Mouse (Mus musculus) megakaryocyte-erythroid progenitor cell, adult 5-6 weeks (primary cell): ENCODE data around the gene Parp14. TPM values are rescaled to one million over a fixed set of nuclear protein-coding genes. Genes with fewer than 3 reads are reported as not detected.
A peak's percentile ranks its signal among the peaks of the same experiment; 100 is the strongest.

Experiments
- ATAC-seq: replicated peaks from 2 replicates; pipeline ENCODE4 v1.8.0; 2016; ENCODE audit warnings: mild to moderate bottlenecking, inconsistent platforms; ENCODE audit not compliant: severe bottlenecking, poor library complexity, low FRiP score, low TSS enrichment
- total RNA-seq, 2 experiments: library from RNA; stranded (forward) in 1 of 2; stranded (reverse) in 1 of 2; fragments of 200-1000, 215-1000 nt in 1 of 2; fragments of >200 nt in 1 of 2; fragmentation: Nextera tagmentation in 1 of 2; gene quantifications; 2 replicates each; pipeline ENCODE4 v1.2.3; 2014 to 2017

The Parp14 gene
- total RNA-seq, 2 experiments from 2014 or later, result 8.3 to 8.4 TPM

GRCm38 (mm10) chr16:35872410-35873006, 1.2 kb upstream of the Parp14 start:
- ATAC-seq, result no peak

- peak; percentile 23 for ATAC-seq
Measured at GRCm38 (mm10) chr16:35871898-35872297, 554 bp upstream of the Parp14 start.

- peak; percentile 8 for ATAC-seq
Measured at GRCm38 (mm10) chr16:35870581-35871047, 730 bp downstream of the Parp14 start.

- ATAC-seq, result no peak
Measured at GRCm38 (mm10) chr16:35869656-35870055, 1.7 kb downstream of the Parp14 start.

DNA sequence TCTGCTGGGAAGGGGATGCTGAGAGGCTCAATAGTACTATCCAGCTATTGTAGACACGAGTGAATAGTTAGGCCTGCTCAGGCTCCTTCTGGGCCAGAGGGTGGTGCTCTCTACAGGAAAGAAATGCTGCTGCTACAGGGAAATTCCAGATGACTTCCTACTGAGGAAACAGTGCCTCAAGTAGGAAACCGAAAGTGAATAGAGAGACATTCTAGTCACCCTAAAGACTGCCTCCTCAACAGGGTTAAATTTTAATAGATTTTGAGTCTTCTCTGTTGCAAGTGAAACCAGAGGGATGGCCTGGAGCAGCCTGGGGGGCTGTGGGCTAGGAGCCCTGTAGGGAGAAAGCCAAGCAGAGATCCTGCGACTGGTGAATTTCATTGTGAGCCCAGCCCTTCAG, 2.2 kb downstream of the Parp14 start:
- ATAC-seq, result no peak

GRCm38 (mm10) chr16:35867726-35868125, 3.6 kb downstream of the Parp14 start:
- ATAC-seq, result no peak

GRCm38 (mm10) chr16:35862057-35862456, 9.3 kb downstream of the Parp14 start:
- no peak for ATAC-seq

DNA sequence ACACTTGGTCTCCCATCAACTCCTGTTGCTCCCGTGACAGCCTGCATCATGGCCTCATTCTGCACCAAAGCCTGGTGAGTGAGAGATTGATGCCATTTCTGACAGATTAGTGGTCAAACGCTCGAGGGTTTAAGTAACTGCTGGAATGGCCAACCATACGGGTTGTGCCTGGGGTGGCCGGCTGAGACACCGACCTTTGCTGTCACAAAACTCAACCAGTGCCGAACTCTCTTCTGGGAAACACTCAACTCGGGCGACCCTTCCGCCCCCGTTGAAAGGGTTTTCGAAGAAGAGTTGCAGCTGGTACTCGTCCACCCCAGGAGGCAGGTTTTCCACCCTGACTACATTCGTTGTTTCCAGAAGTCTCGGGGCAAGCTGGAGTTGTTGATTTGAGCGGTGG, 11.1 kb downstream of the Parp14 start:
- ATAC-seq, result no peak

DNA sequence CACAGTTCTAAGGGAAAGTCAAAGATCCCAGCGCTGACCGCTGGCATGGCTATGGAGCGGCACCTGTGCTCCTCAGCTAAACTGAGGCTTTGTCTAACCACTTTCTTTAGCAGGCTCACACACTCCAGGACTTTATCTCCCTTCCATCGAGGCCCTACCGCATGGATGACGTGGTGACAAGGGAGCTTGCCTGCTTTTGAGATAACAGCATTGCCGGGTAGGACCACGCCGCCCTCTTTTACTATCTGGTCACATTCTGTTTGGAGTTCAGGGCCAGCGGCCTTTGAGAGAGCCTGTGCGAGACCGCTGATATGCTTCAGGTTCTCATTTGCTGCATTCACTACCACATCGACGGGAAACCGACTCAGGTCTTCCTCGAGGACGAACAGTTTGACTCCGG, 14.6 kb downstream of the Parp14 start:
- peak; percentile 99 for ATAC-seq

DNA sequence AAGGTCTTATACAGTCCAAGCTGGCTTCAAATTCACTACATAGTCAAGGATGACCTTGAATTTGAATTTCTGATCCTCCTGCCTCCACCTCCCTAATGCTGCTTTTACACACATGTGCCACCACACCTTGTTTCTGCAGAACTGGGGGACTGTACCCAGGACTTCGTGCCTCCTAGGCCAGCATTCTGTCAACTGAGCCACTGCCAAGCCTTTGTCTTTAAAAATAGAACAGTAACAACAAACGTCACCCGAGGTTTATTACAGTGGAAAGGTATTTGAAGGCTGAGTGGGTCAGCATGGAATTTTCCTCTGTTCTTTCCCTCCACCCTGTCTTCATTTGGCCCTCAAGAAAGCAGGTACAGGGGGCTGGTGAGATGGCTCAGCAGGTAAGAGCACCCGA, 15.5 kb downstream of the Parp14 start:
- ATAC-seq, result no peak

DNA sequence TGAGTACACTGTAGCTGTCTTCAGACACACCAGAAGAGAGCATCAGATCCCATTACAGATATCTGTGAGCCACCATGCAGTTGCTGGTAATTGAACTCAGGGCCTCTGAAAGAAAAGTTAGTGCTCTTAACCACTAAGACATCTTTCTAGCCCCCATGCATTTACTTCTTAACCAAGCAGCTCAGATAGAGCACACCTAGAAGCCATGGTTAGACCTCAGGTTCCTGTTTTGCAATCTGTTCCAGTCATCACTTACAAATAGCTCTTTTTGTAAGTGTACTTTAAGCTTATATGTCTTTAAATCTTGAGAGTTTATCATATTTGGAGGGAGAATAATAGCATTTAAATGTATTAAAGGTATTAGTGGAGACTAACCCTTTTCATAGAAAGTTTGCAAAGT, 24.2 kb downstream of the Parp14 start:
- ATAC-seq, result no peak

- ATAC-seq, result peak; percentile 86
Measured at GRCm38 (mm10) chr16:35839680-35840079, 31.7 kb downstream of the Parp14 start.

- no peak for ATAC-seq
Measured at GRCm38 (mm10) chr16:35834653-35835052, 36.7 kb downstream of the Parp14 start.

DNA sequence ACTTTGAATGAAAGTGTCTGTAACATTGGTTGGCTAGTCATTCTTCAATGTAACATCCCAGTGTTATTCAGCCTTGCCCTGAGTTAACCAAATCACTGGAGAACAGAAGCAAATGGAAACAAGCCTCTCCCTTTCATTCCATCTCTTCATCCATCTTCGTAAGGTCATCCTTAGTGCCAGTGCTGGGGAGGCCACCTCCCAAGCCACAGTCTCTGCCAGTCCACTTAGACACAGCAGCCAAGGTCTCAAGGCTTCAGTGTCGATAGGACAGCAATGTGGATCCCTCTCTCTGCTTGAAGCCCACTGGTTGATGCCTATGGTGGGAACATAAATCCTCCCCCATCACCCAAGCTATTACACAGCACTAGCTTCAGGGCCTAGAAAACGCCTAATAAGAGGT, 38.4 kb downstream of the Parp14 start:
- no peak for ATAC-seq

DNA sequence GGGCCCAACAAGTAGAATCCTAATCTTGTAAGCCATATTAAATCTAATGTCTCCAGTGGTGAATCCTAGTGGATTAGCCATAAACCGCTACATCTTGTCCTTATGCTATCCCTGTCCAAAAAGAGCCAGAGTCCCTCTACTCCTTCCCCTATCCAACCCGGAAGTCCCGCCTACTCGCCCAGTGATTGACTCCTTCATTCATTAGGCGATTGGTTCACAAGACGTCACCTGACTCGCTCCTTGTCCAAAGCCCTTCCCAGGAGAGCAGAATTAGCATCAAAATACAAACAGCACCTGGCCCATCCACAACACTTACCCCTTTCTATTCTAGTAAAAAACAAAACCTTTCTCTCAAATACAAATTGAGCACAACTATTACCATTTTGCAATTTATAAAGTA, 41.3 kb downstream of the Parp14 start:
- ATAC-seq, result no peak

DNA sequence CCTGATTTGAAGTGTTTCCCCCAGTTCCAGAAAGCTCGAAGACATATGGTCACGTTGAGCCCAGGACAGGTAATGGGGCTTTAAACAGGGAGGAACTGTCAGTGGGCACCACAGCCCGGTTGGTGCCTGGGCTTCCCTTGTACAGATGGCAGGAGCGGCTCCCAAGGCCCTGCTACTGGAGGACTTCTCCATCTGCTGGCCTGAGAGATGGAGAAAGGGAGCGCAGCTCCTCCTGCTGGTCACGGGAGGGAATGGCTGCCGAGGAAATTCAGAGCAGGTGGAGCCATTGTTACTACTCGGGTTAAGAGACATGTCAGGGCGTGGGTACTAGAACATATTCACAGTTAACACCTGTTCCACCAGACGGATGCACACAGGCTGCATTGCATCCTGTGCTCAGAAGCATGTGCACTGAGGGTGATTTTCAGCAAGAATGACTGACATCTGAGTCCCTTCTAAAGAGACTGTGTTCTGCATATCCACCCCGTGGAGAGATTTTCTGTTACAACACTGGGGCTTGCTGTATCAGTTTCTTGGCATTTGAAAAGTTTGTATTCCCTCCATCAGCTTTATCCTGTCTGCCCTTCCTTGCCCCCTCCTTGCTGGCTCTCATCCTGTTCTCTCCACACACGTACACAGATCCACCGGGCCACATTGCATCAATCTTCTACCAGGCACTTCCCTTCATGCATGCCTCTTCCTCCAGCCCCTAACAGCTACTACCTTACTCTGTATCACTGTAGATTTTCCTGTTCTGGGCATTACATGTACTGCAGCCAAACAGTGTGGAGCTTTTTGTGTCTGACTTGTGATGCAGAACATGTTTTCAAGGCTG, 53.9 kb downstream of the Parp14 start:
- peak; percentile 94 for ATAC-seq

DNA sequence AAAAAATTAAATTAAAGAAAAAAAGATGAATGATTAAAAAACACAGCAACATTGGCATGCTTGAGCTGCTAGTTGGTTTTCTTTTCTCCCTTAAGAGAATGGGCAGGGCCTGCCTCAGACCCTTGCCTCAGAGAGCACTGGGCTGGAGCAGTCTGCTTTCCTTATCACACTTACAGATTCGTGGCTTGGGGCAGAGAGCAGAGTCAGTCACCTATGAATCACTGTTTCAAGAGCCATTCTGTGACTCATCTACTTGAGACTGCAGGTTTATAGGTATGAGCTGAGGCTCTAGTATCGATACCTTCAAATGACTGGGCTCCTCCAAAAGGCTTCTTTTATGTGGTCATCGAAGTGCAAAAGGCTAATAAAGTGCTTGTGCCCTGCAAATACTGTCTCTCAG, 58.2 kb downstream of the Parp14 start:
- no peak for ATAC-seq

DNA sequence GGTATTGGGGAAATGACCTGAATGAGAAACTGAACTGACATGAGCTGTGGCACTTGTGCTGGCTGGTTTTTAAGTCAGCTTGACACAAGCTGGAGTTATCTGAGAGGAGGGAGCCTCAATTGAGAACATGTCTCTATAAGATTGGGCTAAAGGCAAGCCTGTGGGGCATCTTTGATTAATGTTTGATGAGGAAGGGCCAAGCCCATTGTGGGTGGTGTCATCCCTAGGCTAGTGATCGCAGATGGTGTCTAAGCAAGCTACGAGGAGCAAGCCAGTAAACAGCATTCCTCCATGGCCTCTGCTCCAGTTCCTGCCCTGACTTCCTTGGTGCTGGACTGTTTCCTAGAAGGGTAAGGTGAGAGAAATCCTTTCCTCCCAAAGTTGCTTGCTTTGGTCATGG, 62.5 kb downstream of the Parp14 start:
- ATAC-seq, result no peak

DNA sequence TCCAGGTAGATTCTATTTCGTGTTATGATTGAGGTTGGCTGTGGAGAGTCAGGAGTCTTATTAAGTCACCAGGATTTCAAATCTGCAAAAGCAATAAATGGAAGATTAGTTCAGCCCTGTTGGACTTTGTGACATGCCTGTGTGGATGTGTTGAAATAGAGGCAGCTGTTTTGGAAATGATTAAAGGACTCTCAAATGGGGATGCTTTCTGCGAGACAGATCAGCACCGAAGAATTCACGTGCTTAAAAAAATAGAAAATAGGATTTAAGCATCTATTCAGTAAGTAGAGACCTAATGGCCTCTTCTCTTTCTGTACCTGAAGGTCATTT, 63.7 kb downstream of the Parp14 start:
- peak; percentile 40; the same call in 1 of the 2 replicates for ATAC-seq

GRCm38 (mm10) chr16:35806973-35807662, 64.2 kb downstream of the Parp14 start:
- ATAC-seq, result peak; percentile 83

GRCm38 (mm10) chr16:35803723-35804122, 67.6 kb downstream of the Parp14 start:
- ATAC-seq, result no peak
